Mouse (Mus musculus): ENCODE measurements around the gene Csf2rb2.
"Not testable (repeated sequence)": the region's sequence is repeated elsewhere in the genome, so short reads cannot be mapped to it uniquely, and the experiment has no call there.

- TF ChIP-seq CTCF (IDR thresholded peaks at IDR 0.05; ENCODE audit: borderline replicate concordance, insufficient read depth, low read depth, low read length); POLR2A (IDR thresholded peaks at IDR 0.05; ENCODE audit: borderline replicate concordance, insufficient read depth, low read length): not testable (repeated sequence)
Measured at GRCm38 (mm10) chr15:78313659-78314058, 8.1 kb upstream of the Csf2rb2 start.
